Mouse (Mus musculus) thymus, postnatal 14 days (tissue): ENCODE results near the gene H2al2c.
"Not testable (repeated sequence)": the region's sequence is repeated elsewhere in the genome, so short reads cannot be mapped to it uniquely, and the experiment has no call there.

ENCODE experiments used
- DNase-seq: peaks from one replicate; pipeline ENCODE4 v3.0.0; 2021

H2al2c gene

GRCm38 (mm10) chrY:2598799-2599198 lies at the start of gene H2al2c:
Gene H2al2c (plus strand): TSS chrY:2599099.
- DNase-seq: not testable (repeated sequence)
